In genomic region chr12:112734108-112734820, GRCm38 (mm10) we compare ENCODE assay signal across 18 mouse cellular contexts. TPM values are rescaled to one million over a fixed set of nuclear protein-coding genes. Genes with fewer than 3 reads are reported as not detected.
DNase-seq lines count a peak whose midpoint lies in the region; ATAC-seq and TF ChIP-seq lines count a peak whose summit lies in the region.
"Had no signal": no experiment of that assay in that cellular context is flagged by ENCODE, and none has a peak within 500 bp of the region (broad histone marks: within the 10 kb centered on the region; RNA-seq: fewer than 3 reads in every experiment).

No protein-coding gene starts in this region.

- peak; percentile 35 for DNase-seq in cerebellum, adult 2 months
- DNase-seq in cerebellum, adult 11 months: no peak
- peak; percentile 76 for DNase-seq in kidney, adult 11 months
- DNase-seq in midbrain, embryonic 11.5 days (ENCODE audit: low spot score, missing footprints): peak; percentile 28
- no peak for DNase-seq in embryo, embryonic 10 days (ENCODE audit: low spot score)
- DNase-seq: lung, adult 2 months; thymus, adult 2 months had no signal

- no peak for TF ChIP-seq POLR2A in cerebellum, adult 2 months (IDR thresholded peaks at IDR 0.05; ENCODE audit: borderline replicate concordance, insufficient read depth, low read length)

- H3K9me3 ChIP-seq in kidney, embryonic 15.5 days (replicated peaks): no peaks in the 10 kb centered on the region
- no peaks in the 10 kb centered on the region for H3K9me3 ChIP-seq in midbrain, embryonic 11.5 days (ENCODE audit: control insufficient read depth, low read length)
- H3K9me3 ChIP-seq in midbrain, embryonic 16.5 days (replicated peaks; ENCODE audit: control insufficient read depth, low read length, poor library complexity, severe bottlenecking): no peaks in the 10 kb centered on the region
- H3K9me3 ChIP-seq: embryonic facial prominence, embryonic 13.5 days; heart, embryonic 15.5 days; limb, embryonic 10.5 days; megakaryocyte, embryonic 14.5 days; midbrain, embryonic 15.5 days; stomach, embryonic 15.5 days had no signal

- no peak overlapping the region for H3K4me2 ChIP-seq in kidney, embryonic 15.5 days
- no peak overlapping the region for H3K4me2 ChIP-seq in midbrain, embryonic 11.5 days
- no peak overlapping the region for H3K4me2 ChIP-seq in midbrain, embryonic 16.5 days (ENCODE audit: low read length)
- H3K4me2 ChIP-seq: embryonic facial prominence, embryonic 13.5 days; heart, embryonic 15.5 days; midbrain, embryonic 15.5 days; stomach, embryonic 15.5 days had no signal

- peaks cover 79% of the 10 kb centered on the region for H3K36me3 ChIP-seq in kidney, embryonic 15.5 days
- 0 out of 2 replicates have a peak, but pooled peaks cover 3% of the 10 kb centered on the region for H3K36me3 ChIP-seq in midbrain, embryonic 11.5 days (ENCODE audit: control insufficient read depth, insufficient read depth, low read length)
- H3K36me3 ChIP-seq in midbrain, embryonic 16.5 days (ENCODE audit: control insufficient read depth, insufficient read depth, low read length): peaks cover 38% of the 10 kb centered on the region

- TF ChIP-seq CTCF in cerebellum, adult 2 months (IDR thresholded peaks at IDR 0.05; ENCODE audit: borderline replicate concordance, insufficient read depth, low read depth, low read length): no peak

- no peak overlapping the region for H3K4me3 ChIP-seq in cerebellum, adult 2 months (replicated peaks; ENCODE audit: insufficient read depth, low read depth, low read length)
- H3K4me3 ChIP-seq in kidney, embryonic 15.5 days (replicated peaks): no peak overlapping the region
- H3K4me3 ChIP-seq in midbrain, embryonic 11.5 days (ENCODE audit: low read depth, low read length): no peak overlapping the region
- no peak overlapping the region for H3K4me3 ChIP-seq in midbrain, embryonic 16.5 days (ENCODE audit: low read depth, low read length)
- H3K4me3 ChIP-seq: embryonic facial prominence, embryonic 13.5 days; heart, embryonic 15.5 days; limb, embryonic 10.5 days; megakaryocyte, embryonic 14.5 days; midbrain, embryonic 15.5 days; stomach, embryonic 15.5 days had no signal

- 43% methylated on average over 2 of the region's 2 CpGs for WGBS in cerebellum, adult 2 months
- 62% methylated on average over 2 of the region's 2 CpGs for WGBS in kidney, embryonic 15.5 days
- 76% methylated on average over 2 of the region's 2 CpGs for WGBS in midbrain, embryonic 11.5 days
- 88% methylated on average over 2 of the region's 2 CpGs for WGBS in midbrain, embryonic 16.5 days

- H3K9ac ChIP-seq in kidney, embryonic 15.5 days: no peak overlapping the region
- no peak overlapping the region for H3K9ac ChIP-seq in midbrain, embryonic 11.5 days (ENCODE audit: low read length)
- no peak overlapping the region for H3K9ac ChIP-seq in midbrain, embryonic 16.5 days (ENCODE audit: low read depth, low read length)
- H3K9ac ChIP-seq: embryonic facial prominence, embryonic 13.5 days; heart, embryonic 15.5 days; midbrain, embryonic 15.5 days; stomach, embryonic 15.5 days had no signal

- peaks cover 60% of the 10 kb centered on the region for H3K4me1 ChIP-seq in cerebellum, adult 2 months (ENCODE audit: control insufficient read depth, insufficient read depth, low read length)
- H3K4me1 ChIP-seq in kidney, embryonic 15.5 days: peaks cover 13% of the 10 kb centered on the region; the same call in 1 of the 2 replicates
- H3K4me1 ChIP-seq in midbrain, embryonic 11.5 days (ENCODE audit: control insufficient read depth, insufficient read depth, low read length): no peaks in the 10 kb centered on the region
- H3K4me1 ChIP-seq in midbrain, embryonic 16.5 days (ENCODE audit: control insufficient read depth, insufficient read depth, low read length): no peaks in the 10 kb centered on the region
- H3K4me1 ChIP-seq: embryonic facial prominence, embryonic 13.5 days; heart, embryonic 15.5 days; limb, embryonic 10.5 days; megakaryocyte, embryonic 14.5 days; midbrain, embryonic 15.5 days had no signal

- no peak overlapping the region for H3K27ac ChIP-seq in cerebellum, adult 2 months (ENCODE audit: insufficient read depth, low read length)
- no peak overlapping the region for H3K27ac ChIP-seq in kidney, embryonic 15.5 days
- H3K27ac ChIP-seq in midbrain, embryonic 11.5 days (ENCODE audit: low read depth, low read length): no peak overlapping the region
- no peak overlapping the region for H3K27ac ChIP-seq in midbrain, embryonic 16.5 days (ENCODE audit: low read length)
- H3K27ac ChIP-seq: embryonic facial prominence, embryonic 13.5 days; heart, embryonic 15.5 days; hindbrain, postnatal 0 days; midbrain, embryonic 15.5 days; stomach, embryonic 15.5 days had no signal

- ATAC-seq in kidney, embryonic 15.5 days (replicated peaks; ENCODE audit: low FRiP score): no peak
- no peak for ATAC-seq in midbrain, embryonic 11.5 days (ENCODE audit: low FRiP score)
- no peak for ATAC-seq in midbrain, embryonic 16.5 days
- ATAC-seq: forebrain, embryonic 16.5 days; hindbrain, postnatal 0 days; intestine, postnatal 0 days; midbrain, embryonic 15.5 days had no signal

- H3K27me3 ChIP-seq in cerebellum, adult 2 months (ENCODE audit: control insufficient read depth, insufficient read depth, low read length): no peaks in the 10 kb centered on the region
- H3K27me3 ChIP-seq in kidney, embryonic 15.5 days: no peaks in the 10 kb centered on the region
- no peaks in the 10 kb centered on the region for H3K27me3 ChIP-seq in midbrain, embryonic 11.5 days (ENCODE audit: control insufficient read depth, insufficient read depth, low read length)
- no peaks in the 10 kb centered on the region for H3K27me3 ChIP-seq in midbrain, embryonic 16.5 days (ENCODE audit: control insufficient read depth, insufficient read depth, low read depth, low read length)
- H3K27me3 ChIP-seq: embryonic facial prominence, embryonic 13.5 days; heart, embryonic 15.5 days; midbrain, embryonic 15.5 days; stomach, embryonic 15.5 days had no signal

RNA-seq across cellular contexts. Expression of gene Cep170b, which starts 14.0 kb away (rescaled TPM):
- polyA plus RNA-seq in cerebellum, adult 2 months (2012; rRNA removed): 102 and 107 TPM in 2 replicates
- polyA plus RNA-seq in kidney, embryonic 15.5 days (2015; fragmentation: Nextera tagmentation; extraction: Ambion mirVana): 15.8 and 16.6 TPM in 2 replicates
- 5.2 and 5.5 TPM in 2 replicates for polyA plus RNA-seq in midbrain, embryonic 11.5 days (2014; fragmentation: Nextera tagmentation; extraction: Ambion mirVana)
- polyA plus RNA-seq in midbrain, embryonic 16.5 days (2015; fragmentation: Nextera tagmentation; extraction: Ambion mirVana): 36.0 and 39.4 TPM in 2 replicates

RNA-seq across cellular contexts. Expression of gene Pld4, which starts 26.2 kb away (rescaled TPM):
- polyA plus RNA-seq in cerebellum, adult 2 months (2012; rRNA removed): 6.7 and 7.8 TPM in 2 replicates
- polyA plus RNA-seq in kidney, embryonic 15.5 days (2015; fragmentation: Nextera tagmentation; extraction: Ambion mirVana): 7.9 and 10.4 TPM in 2 replicates
- polyA plus RNA-seq in midbrain, embryonic 11.5 days (2014; fragmentation: Nextera tagmentation; extraction: Ambion mirVana): 3.5 and 4.2 TPM in 2 replicates
- polyA plus RNA-seq in midbrain, embryonic 16.5 days (2015; fragmentation: Nextera tagmentation; extraction: Ambion mirVana): 4.9 and 5.9 TPM in 2 replicates

RNA-seq across cellular contexts. Expression of gene Zbtb42, which starts 55.6 kb away (rescaled TPM):
- polyA plus RNA-seq in cerebellum, adult 2 months (2012; rRNA removed): 1.5 and 1.8 TPM in 2 replicates
- polyA plus RNA-seq in kidney, embryonic 15.5 days (2015; fragmentation: Nextera tagmentation; extraction: Ambion mirVana): 4.0 and 4.6 TPM in 2 replicates
- 4.8 and 5.1 TPM in 2 replicates for polyA plus RNA-seq in midbrain, embryonic 11.5 days (2014; fragmentation: Nextera tagmentation; extraction: Ambion mirVana)
- polyA plus RNA-seq in midbrain, embryonic 16.5 days (2015; fragmentation: Nextera tagmentation; extraction: Ambion mirVana): 0.73 and 1.2 TPM in 2 replicates

RNA-seq across cellular contexts. Expression of gene Akt1, which starts 59.6 kb away (rescaled TPM):
- polyA plus RNA-seq in cerebellum, adult 2 months (2012; rRNA removed): 163 and 177 TPM in 2 replicates
- 53.7 and 56.7 TPM in 2 replicates for polyA plus RNA-seq in kidney, embryonic 15.5 days (2015; fragmentation: Nextera tagmentation; extraction: Ambion mirVana)
- 62.5 and 82.6 TPM in 2 replicates for polyA plus RNA-seq in midbrain, embryonic 11.5 days (2014; fragmentation: Nextera tagmentation; extraction: Ambion mirVana)
- polyA plus RNA-seq in midbrain, embryonic 16.5 days (2015; fragmentation: Nextera tagmentation; extraction: Ambion mirVana): 58.7 and 60.4 TPM in 2 replicates

Comparison
In these comparisons a context has a peak if more than half of its experiments do, and no peak if none do; other contexts are left out.
1. DNase-seq: peak in cerebellum, adult 2 months (2 of 2), kidney, adult 11 months (single experiment) and midbrain, embryonic 11.5 days (single experiment); none in cerebellum, adult 11 months (single experiment) and embryo, embryonic 10 days (single experiment).